Mouse (Mus musculus): ENCODE results near the gene Adh1. TPM values are rescaled to one million over a fixed set of nuclear protein-coding genes. Genes with fewer than 3 reads are reported as not detected.

The Adh1 gene
- total RNA-seq, 2 experiments from 2014 or later, result 25.6 to 40.3 TPM

GRCm38 (mm10) chr3:138333910-138334309 is 73.1 kb downstream of the Adh1 start:
- intact Hi-C loops (cut with DNase I), result no loop called here
- DNase-seq (ENCODE audit: low spot score), result no peak

GRCm38 (mm10) chr3:138334320-138334719 is 73.5 kb downstream of the Adh1 start:
- DNase-seq (ENCODE audit: low spot score), result no peak
- intact Hi-C loops (cut with DNase I), result no loop called here

- intact Hi-C loops (cut with DNase I), result no loop called here
- DNase-seq (ENCODE audit: low spot score), result no peak
Observed at GRCm38 (mm10) chr3:138335566-138335965, 74.8 kb downstream of the Adh1 start.

- DNase-seq (ENCODE audit: low spot score), result no peak
- intact Hi-C loops (cut with DNase I), result no loop called here
Observed at GRCm38 (mm10) chr3:138336104-138336754, 75.4 kb downstream of the Adh1 start.

Other genes with a start within 250 kb of the Adh1 start
- 10 to 100 TPM; 62.6 to 64.4 TPM for gene 1110002E22Rik, start 195.9 kb upstream of the Adh1 start, total RNA-seq (2021)
- 1 to 10 TPM; 1.3 to 1.8 TPM for gene Gm5105, start 193.6 kb upstream of the Adh1 start, total RNA-seq (2021)
- 1 to 10 TPM; 2.3 to 2.5 TPM for gene Trmt10a, start 117.5 kb upstream of the Adh1 start, total RNA-seq (2021)
- 1 to 10 TPM; 4.8 to 5.9 TPM for gene Mttp, start 116.0 kb upstream of the Adh1 start, total RNA-seq (2021)
- not detected for gene 4930579F01Rik, start 67.2 kb upstream of the Adh1 start, total RNA-seq (2021)
- under 1 TPM; 0.08 to 0.14 TPM for gene Adh7, start 43.2 kb upstream of the Adh1 start, total RNA-seq (2021)
- gene Adh6a, start 52.3 kb downstream of the Adh1 start, total RNA-seq (2021), result not detected
- gene Adh6b, start 80.8 kb downstream of the Adh1 start, total RNA-seq (2021), result 1 to 10 TPM; 1.5 to 1.6 TPM
- not detected for gene Adh4, start 154.5 kb downstream of the Adh1 start, total RNA-seq (2021)
- 10 to 100 TPM; 89.9 to 90.2 TPM for gene Adh5, start 182.1 kb downstream of the Adh1 start, total RNA-seq (2021)
- gene Metap1, start 228.5 kb downstream of the Adh1 start, total RNA-seq (2021), result 10 to 100 TPM; 36.7 to 39.3 TPM

Measured in heart, postnatal 25 days (tissue).